Mouse (Mus musculus) kidney, postnatal 36 days (tissue): ENCODE data around the gene Fhl2.
A peak's percentile ranks its signal among the peaks of the same experiment; 100 is the strongest.

Experiments used
- DNase-seq, 2 experiments: peaks; one replicate each; pipeline ENCODE4 v3.0.0; 2021 to 2022; ENCODE audit warnings: mixed read lengths in 2 of 2

The Fhl2 gene

GRCm38 (mm10) chr1:43098031-43098984 lies 98.5 kb downstream of the Fhl2 start, which contains the start of the genes Tgfbrap1 and AI597479:
TSS of gene Tgfbrap1 (minus strand) at chr1:43098637.
TSS of gene AI597479 (plus strand) at chr1:43098710.
- peak; percentile 90 to 96 for DNase-seq

- DNase-seq: no peak
Observed at GRCm38 (mm10) chr1:43094206-43094605, 102.6 kb downstream of the Fhl2 start.

GRCm38 (mm10) chr1:43092056-43093015 lies 104.4 kb downstream of the Fhl2 start:
- peak; percentile 70 to 85 for DNase-seq

- DNase-seq: peak; percentile 7 to 19
Observed at GRCm38 (mm10) chr1:43091306-43092055, 105.3 kb downstream of the Fhl2 start.

GRCm38 (mm10) chr1:43090418-43090817 lies 106.4 kb downstream of the Fhl2 start:
- peak; percentile 11 to 31 for DNase-seq

- DNase-seq: no peak
Observed at GRCm38 (mm10) chr1:43082946-43083345, 113.8 kb downstream of the Fhl2 start.

- no peak for DNase-seq
Observed at GRCm38 (mm10) chr1:43078124-43078523, 118.7 kb downstream of the Fhl2 start.

- no peak for DNase-seq
Observed at GRCm38 (mm10) chr1:43074791-43075190, 122.0 kb downstream of the Fhl2 start.
